Mouse (Mus musculus): ENCODE results near the gene Olfr815.
"Not testable (repeated sequence)": the region's sequence is repeated elsewhere in the genome, so short reads cannot be mapped to it uniquely, and the experiment has no call there.

The Olfr815 gene

GRCm38 (mm10) chr10:129905767-129906166 is at the start of gene Olfr815:
Gene Olfr815 (minus strand): TSS chr10:129905867.
- DNase-seq: not testable (repeated sequence)

- DNase-seq: no peak
Measured at GRCm38 (mm10) chr10:129949000-129949399, 43.3 kb upstream of the Olfr815 start, which contains the start of gene Olfr818. Gene Olfr818 (minus strand): TSS chr10:129949100.

DNA sequence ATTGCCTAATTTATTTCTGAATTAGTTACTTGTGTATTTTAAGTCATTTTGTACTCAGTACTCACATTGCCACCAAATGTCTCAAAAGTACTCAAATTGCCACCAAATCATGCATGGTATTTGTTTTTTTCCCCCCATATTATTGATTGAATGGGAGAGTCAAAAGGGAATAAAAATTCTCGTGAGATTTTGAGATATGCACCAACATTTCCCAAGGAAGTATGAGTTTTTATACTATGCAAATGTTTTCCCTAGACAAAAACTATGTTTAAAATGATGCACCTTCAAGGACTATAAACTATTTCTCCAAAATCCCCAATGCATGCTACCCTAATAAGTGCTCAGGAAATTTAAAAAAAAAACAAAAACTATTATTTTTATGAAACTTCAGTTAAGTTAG is 9.8 kb upstream of the Olfr815 start, which contains the start of gene Olfr816:
TSS of gene Olfr816 (minus strand) at position 101 of the 400 bp plus-strand sequence.
- no peak for DNase-seq

- DNase-seq: no peak
Measured at GRCm38 (mm10) chr10:129885934-129886333, 19.7 kb downstream of the Olfr815 start.

DNA sequence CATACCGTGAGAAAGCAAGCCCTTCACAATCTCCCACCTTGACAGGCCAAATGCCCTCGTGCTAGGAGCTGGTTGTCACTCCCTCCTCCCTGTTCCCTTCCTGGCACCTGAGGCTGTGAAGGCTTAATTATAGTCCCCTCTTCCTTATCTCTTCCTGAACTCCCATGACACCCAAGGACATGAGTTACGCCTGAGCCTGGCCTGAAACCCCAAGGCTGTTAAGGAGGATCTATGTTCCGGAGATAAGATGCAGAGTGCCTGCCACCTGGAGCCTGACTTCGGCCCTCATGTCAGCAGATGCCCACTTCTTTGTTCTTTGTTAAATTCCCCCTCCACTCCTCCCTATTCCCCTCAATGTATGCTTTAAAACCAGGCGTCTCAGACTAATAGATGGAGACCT is 20.2 kb downstream of the Olfr815 start:
- DNase-seq: not testable (repeated sequence)

- not testable (repeated sequence) for DNase-seq
Measured at GRCm38 (mm10) chr10:129879751-129880150, 25.9 kb downstream of the Olfr815 start, which contains the start of gene Olfr814. Gene Olfr814 (minus strand): TSS chr10:129879851.

DNA sequence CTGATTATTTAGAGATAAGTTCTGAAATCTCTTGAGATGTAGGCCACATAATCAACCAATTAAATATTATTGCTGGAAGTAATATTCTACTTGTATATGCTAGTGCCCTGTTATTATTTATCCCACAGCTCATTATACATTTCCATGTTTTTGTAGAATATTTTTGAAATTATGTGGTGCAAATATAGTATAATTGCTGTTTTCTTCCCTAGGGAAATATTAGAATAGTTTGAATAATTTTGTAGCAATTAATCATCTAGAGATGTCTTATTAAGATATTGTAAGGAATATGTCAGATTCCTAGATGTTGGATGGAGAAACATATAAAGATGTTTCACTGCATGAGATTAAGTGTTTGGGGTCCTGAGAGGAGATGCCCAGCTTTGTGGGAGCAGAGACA is 50.6 kb downstream of the Olfr815 start, which contains the start of gene Olfr813:
TSS of gene Olfr813 (plus strand) at position 301 of the 400 bp plus-strand sequence.
- no peak for DNase-seq

Measured in thymus, postnatal 36 days (tissue).